Mouse (Mus musculus): ENCODE data around the gene Lgals3. TPM values are rescaled to one million over a fixed set of nuclear protein-coding genes. Genes with fewer than 3 reads are reported as not detected.

Lgals3 gene
- polyA plus RNA-seq, 1 experiment from 2014 or later = 2.5 TPM

Other genes starting within 250 kb of the Lgals3 start
- gene Gch1, start 178.3 kb upstream of the Lgals3 start, polyA plus RNA-seq (2016; fragmentation: Nextera tagmentation; extraction: Ambion mirVana) = 1.1 and 1.5 TPM in 2 replicates
- 45.3 and 48.7 TPM in 2 replicates for gene Wdhd1, start 90.9 kb upstream of the Lgals3 start, polyA plus RNA-seq (2016; fragmentation: Nextera tagmentation; extraction: Ambion mirVana)
- gene Socs4, start 90.8 kb upstream of the Lgals3 start, polyA plus RNA-seq (2016; fragmentation: Nextera tagmentation; extraction: Ambion mirVana) = 3.5 and 3.9 TPM in 2 replicates
- 77.9 and 83.7 TPM in 2 replicates for gene Mapk1ip1l, start 69.5 kb upstream of the Lgals3 start, polyA plus RNA-seq (2016; fragmentation: Nextera tagmentation; extraction: Ambion mirVana)
- 52.7 and 57.9 TPM in 2 replicates for gene Dlgap5, start 50.7 kb downstream of the Lgals3 start, polyA plus RNA-seq (2016; fragmentation: Nextera tagmentation; extraction: Ambion mirVana)
- gene Fbxo34, start 82.7 kb downstream of the Lgals3 start, polyA plus RNA-seq (2016; fragmentation: Nextera tagmentation; extraction: Ambion mirVana) = 23.5 and 26.5 TPM in 2 replicates
- gene Atg14, start 202.9 kb downstream of the Lgals3 start, polyA plus RNA-seq (2016; fragmentation: Nextera tagmentation; extraction: Ambion mirVana) = 21.3 and 23.1 TPM in 2 replicates

All from embryonic facial prominence, embryonic 12.5 days (tissue).